9 mouse cellular contexts compared by ENCODE assay signal in the genomic region with DNA sequence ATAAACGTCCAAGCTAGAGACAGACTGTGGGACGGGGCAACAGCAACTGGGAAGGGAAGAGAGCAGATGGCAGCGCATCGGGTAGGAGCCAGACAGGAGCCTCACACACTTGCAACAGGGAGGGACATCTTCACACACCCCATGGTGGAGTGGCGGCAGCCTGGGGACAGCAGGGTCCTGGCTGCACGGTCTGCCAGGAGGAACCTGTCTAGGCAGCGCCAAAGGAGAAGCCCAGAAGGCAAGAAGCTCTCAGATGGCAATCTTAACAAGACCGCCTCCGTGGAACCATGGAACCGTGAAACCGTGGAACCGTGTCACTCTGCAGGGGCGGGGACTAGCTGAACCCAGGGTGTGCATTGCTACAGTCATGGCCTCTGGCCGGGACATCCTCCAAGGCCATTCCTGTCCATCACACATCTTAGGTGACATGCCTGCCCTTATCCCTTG. TPM values are rescaled to one million over a fixed set of nuclear protein-coding genes. Genes with fewer than 3 reads are reported as not detected.
DNase-seq lines count a peak whose midpoint lies in the region; ATAC-seq and TF ChIP-seq lines count a peak whose summit lies in the region.
"Had no signal": no experiment of that assay in that cellular context is flagged by ENCODE, and none has a peak within 500 bp of the region (broad histone marks: within the 10 kb centered on the region; RNA-seq: fewer than 3 reads in every experiment).

No protein-coding gene starts in this region.

- H3K79me2 ChIP-seq in myocyte (ENCODE audit: control insufficient read depth, insufficient read depth): peaks cover 100% of the 10 kb centered on the region

- H3K4me1 ChIP-seq in lung, embryonic 15.5 days: peaks cover 89% of the 10 kb centered on the region
- H3K4me1 ChIP-seq in forebrain, embryonic 14.5 days (ENCODE audit: control insufficient read depth, insufficient read depth, low read length): peaks cover 49% of the 10 kb centered on the region

- 63% methylated on average over 14 of the region's 14 CpGs for WGBS in lung, embryonic 15.5 days
- 65% methylated on average over 14 of the region's 14 CpGs for WGBS in forebrain, embryonic 14.5 days

- H3K4me3 ChIP-seq in lung, embryonic 15.5 days: no peak overlapping the region
- H3K4me3 ChIP-seq in forebrain, embryonic 14.5 days (ENCODE audit: low read depth, low read length): no peak overlapping the region
- no peak overlapping the region for H3K4me3 ChIP-seq in myocyte

- H3K9me3 ChIP-seq in lung, embryonic 15.5 days: no peaks in the 10 kb centered on the region
- H3K9me3 ChIP-seq in forebrain, embryonic 14.5 days (replicated peaks; ENCODE audit: control insufficient read depth, low read length): no peaks in the 10 kb centered on the region

- peak overlapping the region; percentile 36 for H3K27ac ChIP-seq in lung, embryonic 15.5 days
- peak overlapping the region; percentile 84 for H3K27ac ChIP-seq in forebrain, embryonic 14.5 days (ENCODE audit: low read depth, low read length)

- peak; percentile 46 for ATAC-seq in frontal cortex, adult (ENCODE audit: low TSS enrichment)
- no peak for ATAC-seq in lung, embryonic 15.5 days (ENCODE audit: borderline replicate concordance, extremely low read depth, low FRiP score, low TSS enrichment)
- ATAC-seq in forebrain, embryonic 14.5 days: peak; percentile 60

- TF ChIP-seq POLR2A in myocyte (IDR thresholded peaks at IDR 0.05; ENCODE audit: insufficient read length, low read depth): no peak

- H3K36me3 ChIP-seq in lung, embryonic 15.5 days: no peaks in the 10 kb centered on the region
- peaks cover 8% of the 10 kb centered on the region for H3K36me3 ChIP-seq in forebrain, embryonic 14.5 days (ENCODE audit: control insufficient read depth, insufficient read depth, low read length)
- H3K36me3 ChIP-seq in myocyte (ENCODE audit: control insufficient read depth, insufficient read depth): no peaks in the 10 kb centered on the region

- DNase-seq in frontal cortex, adult 2 months (ENCODE audit: extremely low spot score in 1 of 2, low spot score in 1 of 2): no peak
- DNase-seq in lung, postnatal 10 days: no peak
- peak; percentile 69 for DNase-seq in forebrain, embryonic 14.5 days (ENCODE audit: low spot score)
- DNase-seq in urinary bladder, postnatal 10 days (ENCODE audit: low spot score): no peak
- no peak for DNase-seq in right cerebral cortex, postnatal 36 days (ENCODE audit: low spot score in 2 of 2)
- DNase-seq: right cerebral cortex, postnatal 25 days had no signal

- no peaks in the 10 kb centered on the region for H3K27me3 ChIP-seq in lung, embryonic 15.5 days
- H3K27me3 ChIP-seq in forebrain, embryonic 14.5 days (replicated peaks; ENCODE audit: control insufficient read depth, insufficient read depth, low read length): no peaks in the 10 kb centered on the region
- no peaks in the 10 kb centered on the region for H3K27me3 ChIP-seq in myocyte (ENCODE audit: control insufficient read depth, insufficient read depth, insufficient read length)

- H3ac ChIP-seq in myocyte (ENCODE audit: control insufficient read depth, insufficient read length): no peak overlapping the region

- no peak overlapping the region for H3K4me2 ChIP-seq in lung, embryonic 15.5 days
- H3K4me2 ChIP-seq in forebrain, embryonic 14.5 days (ENCODE audit: low read length): no peak overlapping the region
- H3K4me2 ChIP-seq in myocyte (ENCODE audit: low read depth): no peak overlapping the region

- no peak overlapping the region for H3K9ac ChIP-seq in lung, embryonic 15.5 days
- H3K9ac ChIP-seq in forebrain, embryonic 14.5 days (ENCODE audit: low read length): no peak overlapping the region

TF ChIP-seq in myocyte, 11 proteins besides CTCF, POLR2A, EP300 and RAD21:
- TF ChIP-seq SRF (IDR thresholded peaks at IDR 0.05; ENCODE audit: control insufficient read depth, insufficient read length, low read depth) (no peak), CEBPB (IDR thresholded peaks at IDR 0.05; ENCODE audit: insufficient read depth, poor library complexity, severe bottlenecking) (no peak), MYOG (IDR thresholded peaks at IDR 0.05; ENCODE audit: control insufficient read depth in 1 of 3, insufficient read depth in 1 of 3, insufficient read length in 2 of 3, low read depth in 2 of 3) (peak in 1 of 3 experiments; percentile 46), E2F4 (IDR thresholded peaks at IDR 0.05; ENCODE audit: insufficient read depth) (no peak), REST (IDR thresholded peaks at IDR 0.05; ENCODE audit: insufficient read depth, insufficient read length) (no peak), MYOD1 (IDR thresholded peaks at IDR 0.05; ENCODE audit: control insufficient read depth in 1 of 3, insufficient read length in 2 of 3, low read depth in 2 of 3) (peak in 2 of 3 experiments; percentile 37 to 55), TCF3 (IDR thresholded peaks at IDR 0.05; ENCODE audit: insufficient read length, low read depth) (no peak), MAX (IDR thresholded peaks at IDR 0.05; ENCODE audit: low read depth) (no peak), POLR2AphosphoS2 (IDR thresholded peaks at IDR 0.05; ENCODE audit: insufficient read length, low read depth) (no peak), TCF12 (IDR thresholded peaks at IDR 0.05; ENCODE audit: insufficient read depth, poor library complexity, severe bottlenecking) (no peak)

RNA-seq across cellular contexts. Expression of a gene that starts 50.1 kb away (rescaled TPM):
- polyA plus RNA-seq in frontal cortex, adult 2 months (2012; rRNA removed): 115 and 145 TPM in 2 replicates
- 28.7 and 30.5 TPM in 2 replicates for polyA plus RNA-seq in lung, embryonic 15.5 days (2015; fragmentation: Nextera tagmentation; extraction: Ambion mirVana)
- 15.1 and 22.3 TPM in 2 replicates for polyA plus RNA-seq in forebrain, embryonic 14.5 days (2014; fragmentation: Nextera tagmentation; extraction: Ambion mirVana)
- 127 TPM for polyA plus RNA-seq in myocyte (2012; fragmentation: generic; extraction: Trizol)
